Mouse (Mus musculus) gastrocnemius, postnatal 4 days (tissue): Measurements from ENCODE around the gene Dgkz. TPM values are rescaled to one million over a fixed set of nuclear protein-coding genes. Genes with fewer than 3 reads are reported as not detected.

Source experiments
- DNase-seq, 2 experiments: peaks; one replicate each; pipeline ENCODE4 v3.0.0; 2021 to 2022; ENCODE audit warnings: low spot score in 2 of 2, mixed read lengths in 2 of 2
- long read RNA-seq, 2 experiments: library from polyadenylated mRNA; stranded (forward); transcript quantifications; one replicate each; pipeline ENCODE4 v2.0.0; 2021
- total RNA-seq, 2 experiments: library from RNA; stranded (reverse); gene quantifications; 2 replicates each; pipeline ENCODE4 v1.2.3; 2021

Dgkz gene
- total RNA-seq: 100 to 1,000 TPM in 1 of 2 experiments, 10 to 100 TPM in 1; 96.0 to 121 TPM
- long read RNA-seq, experiment 1, full-length matches to known transcripts: 9 of 49 reads
- long read RNA-seq, experiment 1, partial matches to known transcripts: 11 of 49 reads
- long read RNA-seq, experiment 1, other reads (novel, unspliced or antisense): 29 of 49 reads
- long read RNA-seq, experiment 2, transcript Dgkz-201 (31 exons, 3,584 nt): major isoform, 13 of 87 reads
- long read RNA-seq, experiment 2, partial matches to known transcripts: 31 of 87 reads
- long read RNA-seq, experiment 2, other reads (novel, unspliced or antisense): 42 of 87 reads

DNA sequence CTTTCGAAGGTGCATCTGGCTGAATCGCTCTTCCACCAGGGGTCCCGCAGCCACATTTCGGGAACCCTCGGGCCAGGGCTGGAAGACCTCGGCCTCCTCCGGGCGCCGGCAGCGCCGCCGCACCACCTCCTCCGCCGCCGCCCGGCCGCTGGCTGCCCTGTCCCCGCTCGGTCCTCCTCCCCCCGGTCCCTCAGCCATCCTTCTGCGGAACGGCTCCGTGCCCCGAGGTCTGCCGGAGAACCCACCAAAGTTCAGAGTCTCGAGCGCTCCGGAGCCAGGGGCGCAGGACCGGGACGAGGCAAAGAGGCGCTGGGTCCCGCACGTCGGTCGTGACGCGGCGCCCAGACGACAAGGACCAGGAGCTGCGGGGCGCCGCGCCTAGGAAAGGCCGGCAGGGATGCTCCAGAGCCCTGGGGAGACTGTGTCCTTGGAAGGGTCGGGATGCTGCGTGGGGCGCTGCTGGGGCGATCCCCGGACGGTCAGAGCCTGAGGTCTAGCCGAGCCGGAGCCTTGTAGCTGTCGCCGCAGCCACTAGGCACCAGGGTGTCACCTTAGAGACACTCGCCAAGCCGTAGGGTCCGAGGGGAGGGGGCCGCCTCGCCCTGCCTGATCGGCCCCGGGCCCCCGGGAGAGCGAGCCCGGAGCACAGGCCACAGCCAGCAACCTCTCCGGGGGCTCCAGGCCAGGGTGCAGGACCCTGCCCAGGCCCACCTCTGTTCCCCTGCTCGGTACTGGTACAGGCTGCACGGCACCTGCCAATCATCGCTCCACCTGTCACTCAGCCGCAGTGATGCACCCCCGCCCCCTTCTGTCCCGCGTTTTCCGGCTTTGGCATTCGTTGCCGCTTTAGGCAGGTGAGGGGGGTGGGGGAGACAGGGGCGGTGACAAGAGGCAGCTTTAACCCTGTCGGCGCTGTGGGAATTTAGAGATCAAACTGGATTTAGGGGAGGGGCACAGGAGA lies at the start of gene Dgkz:
Gene Dgkz (minus strand): TSS at position 284 of the 961 bp plus-strand sequence.
- no peak for DNase-seq

- no peak for DNase-seq
Observed at GRCm38 (mm10) chr2:92025202-92025601, 49.5 kb upstream of the Dgkz start.

- DNase-seq: peak; percentile 55 to 78
Observed at GRCm38 (mm10) chr2:92024274-92024672, 48.6 kb upstream of the Dgkz start, which contains the start of gene Creb3l1. TSS of gene Creb3l1 (minus strand) at chr2:92024502.

- DNase-seq: peak; percentile 41 to 67
Observed at GRCm38 (mm10) chr2:92023362-92024273, 48.0 kb upstream of the Dgkz start.

GRCm38 (mm10) chr2:92020676-92021265 lies 45.1 kb upstream of the Dgkz start:
- DNase-seq: no peak

- no peak for DNase-seq
Observed at GRCm38 (mm10) chr2:92017440-92017839, 41.8 kb upstream of the Dgkz start.

GRCm38 (mm10) chr2:92016981-92017380 lies 41.3 kb upstream of the Dgkz start:
- DNase-seq: peak; percentile 54 to 84

GRCm38 (mm10) chr2:92014891-92015290 lies 39.2 kb upstream of the Dgkz start:
- no peak for DNase-seq

DNA sequence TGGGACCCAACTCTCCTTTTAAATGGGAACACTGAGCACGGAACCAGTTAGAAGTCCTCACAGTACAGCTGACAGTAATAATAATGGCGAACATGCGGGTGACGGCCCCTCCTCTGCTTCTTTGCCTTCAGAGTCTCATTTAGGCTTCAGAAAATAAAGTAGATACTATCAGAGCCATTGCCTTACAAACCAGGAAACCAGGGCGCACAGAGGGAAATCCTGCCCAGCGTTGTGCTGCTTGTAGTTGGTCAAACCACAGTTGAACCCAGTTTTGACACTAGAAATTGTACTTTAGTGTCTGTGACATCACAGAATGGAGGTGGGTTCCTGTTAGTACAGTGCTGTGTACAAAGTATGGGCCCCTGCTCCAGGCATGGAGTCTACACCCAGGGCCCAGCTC lies 38.6 kb upstream of the Dgkz start:
- no peak for DNase-seq

DNA sequence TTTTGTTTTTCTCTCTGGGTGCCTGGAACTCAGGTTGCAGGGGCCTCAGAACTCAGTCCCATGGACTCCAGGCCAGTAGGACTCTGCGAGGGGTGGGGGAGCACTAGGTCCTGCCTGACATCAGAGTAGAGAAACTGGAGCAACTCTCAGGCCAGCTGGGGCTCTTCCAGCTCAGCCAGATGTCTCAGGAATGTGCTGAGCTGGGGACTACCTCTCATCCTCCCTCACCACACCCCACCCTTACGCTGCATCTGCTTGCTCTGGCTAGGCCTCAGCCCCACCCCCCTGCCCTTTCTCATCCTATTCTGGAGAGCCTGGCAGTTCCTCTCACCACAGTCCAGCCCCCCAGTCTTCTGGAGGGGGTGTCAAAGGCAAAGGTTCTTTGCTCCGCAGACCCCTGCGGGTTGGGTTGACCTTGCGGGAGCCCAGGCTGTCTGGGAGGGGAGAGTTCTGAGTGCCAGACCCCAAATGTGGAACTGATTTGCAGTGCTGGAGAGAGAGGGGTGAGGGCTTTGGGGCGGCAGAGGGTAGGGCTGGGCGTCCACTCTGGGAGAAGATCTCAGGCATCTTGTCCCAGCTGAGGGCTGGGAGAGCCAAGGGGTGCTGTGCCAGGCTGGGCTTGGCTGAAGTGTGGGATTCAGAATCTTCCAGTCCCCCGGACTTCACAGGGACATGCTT lies 37.2 kb upstream of the Dgkz start:
- peak; percentile 51 to 85 for DNase-seq

DNA sequence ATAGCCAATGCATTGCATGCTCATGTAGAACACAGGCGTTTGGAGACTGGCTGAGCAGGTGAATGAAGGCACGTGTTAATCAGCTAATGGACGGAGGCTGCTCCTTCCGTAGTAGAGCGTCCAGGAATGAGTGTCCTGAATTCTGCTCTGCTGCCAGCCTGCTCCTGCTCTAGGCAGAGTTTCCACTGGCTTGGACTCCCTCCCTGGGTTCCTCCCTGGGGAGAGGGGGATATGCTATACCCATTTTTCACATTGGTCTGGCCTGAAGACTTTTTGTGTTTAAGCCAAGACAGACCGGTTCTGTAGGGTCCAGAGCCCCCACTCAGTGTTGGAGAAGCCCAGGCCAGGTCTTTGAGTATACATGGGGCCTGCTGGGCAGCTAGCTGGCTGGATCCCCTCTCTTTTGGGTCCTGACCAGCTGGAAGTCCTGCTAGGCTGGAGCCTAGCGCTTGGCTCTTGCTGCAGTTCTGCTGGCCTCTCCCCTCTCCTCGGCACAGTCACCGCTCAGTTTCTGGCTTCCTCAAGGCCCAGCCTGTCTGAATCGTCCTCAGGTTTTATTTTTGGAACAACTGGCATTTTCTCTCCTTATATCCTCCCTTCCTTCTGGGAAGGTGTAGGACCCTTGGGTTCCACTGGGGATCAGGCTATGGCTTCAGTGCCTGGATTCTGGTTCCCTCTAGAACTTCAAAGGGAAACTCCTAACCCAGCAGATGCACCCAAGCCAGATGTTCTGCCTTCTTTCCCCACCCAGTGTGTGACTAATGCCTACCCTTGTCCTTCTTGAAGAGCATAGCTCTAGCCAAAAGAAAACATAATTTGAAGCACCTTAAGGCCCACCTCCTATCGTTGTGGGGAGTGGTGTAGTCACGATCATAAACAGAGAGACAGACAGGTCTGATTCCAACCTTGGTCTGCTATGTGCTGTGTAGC lies 36.0 kb upstream of the Dgkz start:
- peak in 1 of 2 experiments; percentile 63 for DNase-seq

GRCm38 (mm10) chr2:92008623-92009404 lies 33.1 kb upstream of the Dgkz start:
- DNase-seq: no peak

GRCm38 (mm10) chr2:92007933-92008622 lies 32.4 kb upstream of the Dgkz start:
- peak; percentile 86 to 97 for DNase-seq

- peak; percentile 76 to 89 for DNase-seq
Observed at GRCm38 (mm10) chr2:92006983-92007921, 31.6 kb upstream of the Dgkz start.

DNA sequence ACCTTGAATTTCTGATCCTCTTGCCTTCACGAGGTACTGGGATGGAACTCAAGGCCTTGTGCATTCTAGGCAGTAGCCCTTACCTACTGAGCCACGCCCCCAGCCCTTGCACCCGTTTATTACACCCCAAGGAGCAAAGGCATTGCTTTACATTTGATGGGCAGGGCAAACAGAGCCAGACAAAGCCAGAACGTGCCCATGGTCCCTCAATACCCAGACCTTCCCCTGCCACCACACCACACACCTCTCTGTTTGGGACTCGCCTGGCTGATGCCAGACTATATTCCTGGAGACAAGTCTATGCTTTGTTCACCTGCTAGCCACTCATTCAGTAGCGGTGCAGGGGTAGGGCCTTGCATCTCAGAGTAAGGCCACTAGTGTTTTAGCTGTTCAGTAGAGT lies 30.8 kb upstream of the Dgkz start:
- no peak for DNase-seq

GRCm38 (mm10) chr2:92004617-92005016 lies 29.0 kb upstream of the Dgkz start:
- peak in 1 of 2 experiments; percentile 41 for DNase-seq
